Mouse (Mus musculus) heart, embryonic 13.5 days (tissue): ENCODE results near the gene Immp1l. TPM values are rescaled to one million over a fixed set of nuclear protein-coding genes. Genes with fewer than 3 reads are reported as not detected.
A peak's percentile ranks its signal among the peaks of the same experiment; 100 is the strongest.

ENCODE experiments used
- ATAC-seq: fragments of 200-750 bp; cut with Nextera tagmentation; 2 replicates; pipeline ENCODE4 v1.8.0; 2017; ENCODE audit warnings: moderate TSS enrichment; ENCODE audit not compliant: insufficient number of reproducible peaks, low FRiP score, low TSS enrichment; ENCODE audit errors: extremely low read depth
- H3K27ac ChIP-seq: fragments of 300-500 bp; sonication (generic); replicated peaks from 2 replicates; pipeline ENCODE4 v1.5.1; 2015; ENCODE audit warnings: moderate library complexity, mild to moderate bottlenecking, inconsistent platforms
- H3K27me3 ChIP-seq: fragments of 300-500 bp; sonication (generic); replicated peaks from 2 replicates; pipeline ENCODE4 v1.6.1; 2015; ENCODE audit warnings: mild to moderate bottlenecking, inconsistent platforms
- H3K36me3 ChIP-seq: fragments of 300-500 bp; sonication (generic); 2 replicates; pipeline ENCODE4 v1.6.1; 2015; ENCODE audit warnings: mild to moderate bottlenecking, inconsistent platforms
- H3K4me1 ChIP-seq: fragments of 300-500 bp; sonication (generic); 2 replicates; pipeline ENCODE4 v1.6.1; 2015; ENCODE audit warnings: inconsistent platforms
- H3K4me2 ChIP-seq: fragments of 300-500 bp; sonication (generic); 2 replicates; pipeline ENCODE4 v1.6.1; 2015; ENCODE audit warnings: inconsistent platforms, mild to moderate bottlenecking, moderate library complexity
- H3K4me3 ChIP-seq: fragments of 300-500 bp; sonication (generic); 2 replicates; pipeline ENCODE4 v1.5.1; 2015; ENCODE audit warnings: moderate library complexity, mild to moderate bottlenecking, inconsistent platforms
- H3K9ac ChIP-seq: fragments of 300-500 bp; sonication (generic); 2 replicates; pipeline ENCODE4 v1.6.1; 2015; ENCODE audit warnings: inconsistent platforms, mild to moderate bottlenecking, moderate library complexity
- H3K9me3 ChIP-seq: fragments of 300-500 bp; sonication (generic); 2 replicates; pipeline ENCODE4 v1.6.1; 2016; ENCODE audit warnings: inconsistent platforms
- WGBS: fragments of 180-500 bp; shearing (Covaris S2); methylation state at CpG from one replicate; pipeline ENCODE4 v1.1.7; 2015; ENCODE audit warnings: mixed read lengths; 5-methylcytosine and 5-hydroxymethylcytosine counted together
- polyA plus RNA-seq: library from polyadenylated mRNA; unstranded; fragments of >200 nt; fragmentation: Nextera tagmentation; extraction: Ambion mirVana; gene quantifications from 2 replicates; pipeline ENCODE4 v1.2.1, GENCODE M21; 2015

The Immp1l gene
- polyA plus RNA-seq, 1 experiment from 2014 or later: 108 TPM

DNA sequence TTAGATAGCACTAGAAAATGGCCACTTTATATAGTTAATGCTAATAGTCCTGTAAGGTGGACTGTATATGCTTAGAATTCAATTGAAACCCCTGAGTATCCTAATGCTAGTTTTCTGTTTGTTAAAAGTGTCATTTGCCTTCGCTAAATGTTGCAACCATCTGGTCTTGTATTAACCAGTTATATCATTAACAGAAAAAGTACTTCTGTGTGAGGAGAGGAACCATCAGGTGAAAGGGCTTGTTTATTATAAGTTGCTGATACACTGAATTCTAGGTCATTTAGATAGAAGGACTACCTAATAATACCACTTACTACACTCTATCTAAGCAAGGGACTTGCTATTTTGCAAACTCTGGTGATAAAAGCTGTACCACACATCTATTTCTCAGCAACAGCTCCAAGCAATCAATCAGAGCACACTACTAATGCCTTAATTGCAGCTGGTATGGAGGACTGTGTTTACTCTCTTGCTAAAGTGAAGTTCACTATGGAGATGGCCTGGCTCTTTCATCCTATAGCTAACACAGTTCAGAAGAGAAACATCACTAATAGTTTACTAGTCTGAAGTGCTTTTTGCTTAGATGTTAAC, 47.0 kb downstream of the Immp1l start:
- Histone ChIP-seq H3K4me3 (no peak overlapping the region), H3K4me2 (no peak overlapping the region), H3K27ac (no peak overlapping the region), H3K4me1 (peaks cover 12% of the 10 kb centered on the region), H3K27me3 (no peaks in the 10 kb centered on the region), H3K9me3 (no peaks in the 10 kb centered on the region), H3K36me3 (no peaks in the 10 kb centered on the region), H3K9ac (no peak overlapping the region)
- WGBS: 91% methylated on average over 1 of the region's 1 CpGs
- ATAC-seq: no peak

DNA sequence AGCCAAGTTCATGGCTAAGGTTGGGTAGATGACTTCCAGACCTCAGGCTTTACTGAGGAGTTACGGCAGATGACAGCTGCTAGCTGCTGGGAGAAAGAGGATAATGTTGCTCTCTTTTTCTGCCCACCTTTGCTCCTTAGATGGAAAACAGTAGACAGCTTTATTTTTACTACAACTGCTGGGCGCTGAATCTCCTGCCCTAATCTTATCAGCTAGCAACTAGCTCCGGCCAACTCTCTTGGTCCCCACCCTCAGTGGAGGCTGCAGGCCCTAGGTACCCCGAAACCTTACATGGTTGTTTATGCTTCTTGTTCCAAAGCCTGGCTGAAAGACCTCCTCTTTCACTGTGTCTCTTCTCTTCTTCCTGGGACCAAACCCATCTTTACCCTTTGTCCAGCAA, 49.4 kb downstream of the Immp1l start:
- ATAC-seq: no peak
- 26% methylated on average over 4 of the region's 4 CpGs for WGBS
- H3K27ac ChIP-seq: no peak overlapping the region

DNA sequence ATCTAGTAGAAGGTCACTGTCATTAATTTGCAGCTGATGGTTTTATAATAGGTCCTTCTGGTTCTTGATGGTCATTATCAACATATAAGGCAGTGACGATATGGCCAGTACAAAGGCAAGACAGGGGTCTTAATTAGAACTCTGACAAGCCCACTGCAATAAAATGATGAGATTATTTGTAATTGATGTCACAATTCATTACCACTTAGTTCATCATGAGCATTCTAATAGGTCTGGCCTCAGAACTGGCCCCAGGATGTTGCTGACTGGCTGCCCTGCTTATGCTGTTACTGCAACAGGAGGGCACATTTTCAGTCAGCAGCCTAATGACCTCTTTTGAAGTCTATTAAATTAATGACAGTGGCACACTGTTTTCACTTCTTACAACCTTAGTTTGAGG, 59.0 kb downstream of the Immp1l start:
- Histone ChIP-seq H3K36me3 (peaks cover 42% of the 10 kb centered on the region), H3K4me3 (no peak overlapping the region), H3K27ac (no peak overlapping the region), H3K4me1 (no peaks in the 10 kb centered on the region), H3K4me2 (no peak overlapping the region), H3K9ac (no peak overlapping the region), H3K27me3 (no peaks in the 10 kb centered on the region), H3K9me3 (no peaks in the 10 kb centered on the region)
- ATAC-seq: no peak
- WGBS: 91% methylated on average over 1 of the region's 1 CpGs

More for the DNA sequence above, 49.4 kb downstream of the Immp1l start:
- Histone ChIP-seq H3K4me3 (no peak overlapping the region), H3K4me2 (no peak overlapping the region), H3K27me3 (no peaks in the 10 kb centered on the region), H3K36me3 (0 out of 2 replicates have a peak, but pooled peaks cover 9% of the 10 kb centered on the region), H3K4me1 (peaks cover 16% of the 10 kb centered on the region), H3K9me3 (no peaks in the 10 kb centered on the region), H3K9ac (no peak overlapping the region)

DNA sequence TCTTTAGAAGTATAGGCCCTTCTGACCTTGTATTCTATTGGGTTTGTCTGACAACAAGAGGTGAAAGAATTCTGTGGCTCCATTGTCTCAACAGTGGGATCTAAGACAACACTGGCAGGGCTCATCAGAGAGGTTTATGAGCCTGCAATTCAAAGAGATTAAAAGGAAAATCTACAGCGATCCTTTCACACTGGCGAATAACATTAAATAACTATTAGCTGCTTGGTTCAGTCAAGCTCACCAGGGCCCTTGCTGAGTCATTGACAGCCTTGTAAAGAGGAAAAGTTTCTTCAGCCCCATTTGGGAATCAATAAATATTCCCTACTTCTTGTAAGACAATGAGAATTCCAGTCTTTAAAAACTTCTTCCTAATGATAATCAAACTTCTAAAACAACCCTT, 69.5 kb downstream of the Immp1l start:
- Histone ChIP-seq H3K9me3 (no peaks in the 10 kb centered on the region), H3K4me1 (no peaks in the 10 kb centered on the region; the same call in 1 of the 2 replicates), H3K27me3 (no peaks in the 10 kb centered on the region), H3K4me2 (no peak overlapping the region), H3K9ac (no peak overlapping the region), H3K36me3 (peaks cover 14% of the 10 kb centered on the region), H3K27ac (no peak overlapping the region), H3K4me3 (no peak overlapping the region)
- WGBS: 48% methylated on average over 2 of the region's 2 CpGs
- no peak for ATAC-seq

DNA sequence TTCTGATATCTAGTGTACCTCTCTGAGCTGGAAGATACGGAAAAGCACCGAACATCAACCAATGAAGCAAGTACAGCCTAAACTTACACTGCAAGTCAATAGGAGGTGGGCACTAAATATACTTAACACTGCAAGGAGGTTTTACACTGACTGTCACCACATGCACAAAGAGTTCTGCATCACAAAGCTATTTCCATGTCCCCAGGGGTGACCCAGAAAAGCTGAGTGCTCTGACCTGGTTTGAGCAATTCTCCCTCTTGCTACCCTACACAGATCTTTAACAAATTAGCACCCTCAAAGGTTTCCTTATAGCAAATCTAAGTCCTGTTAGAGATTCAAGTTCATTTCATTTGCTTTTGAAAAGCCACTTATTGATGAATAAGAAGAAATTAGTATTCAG, 73.6 kb downstream of the Immp1l start:
- Histone ChIP-seq H3K9ac (no peak overlapping the region), H3K36me3 (peaks cover 5% of the 10 kb centered on the region; the same call in 1 of the 2 replicates), H3K27ac (no peak overlapping the region), H3K4me2 (no peak overlapping the region), H3K4me1 (no peaks in the 10 kb centered on the region; the same call in 1 of the 2 replicates), H3K9me3 (no peaks in the 10 kb centered on the region), H3K4me3 (no peak overlapping the region), H3K27me3 (no peaks in the 10 kb centered on the region)
- WGBS: 84% methylated on average over 2 of the region's 2 CpGs
- no peak for ATAC-seq

DNA sequence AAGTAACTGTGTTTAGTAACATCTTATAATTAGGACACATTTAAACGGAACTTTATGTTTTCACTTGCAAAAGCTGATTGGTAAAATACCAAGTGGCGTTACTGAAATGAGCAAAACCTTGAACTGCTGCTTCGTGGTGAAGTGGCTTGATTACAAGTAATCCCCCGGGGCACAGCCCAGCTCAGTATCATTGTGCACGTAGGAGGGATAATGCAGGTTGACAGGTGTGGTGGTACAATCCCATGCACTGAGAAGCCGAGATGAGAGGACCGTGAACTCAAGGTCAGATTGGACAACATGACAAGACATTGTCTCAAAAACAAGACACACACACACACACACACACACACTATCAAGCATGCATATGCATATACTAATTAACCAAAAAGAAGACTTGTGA, 80.8 kb downstream of the Immp1l start:
- 82% methylated on average over 7 of the region's 7 CpGs for WGBS
- Histone ChIP-seq H3K4me1 (no peaks in the 10 kb centered on the region), H3K36me3 (peaks cover 2% of the 10 kb centered on the region; the same call in 1 of the 2 replicates), H3K27me3 (no peaks in the 10 kb centered on the region), H3K9ac (no peak overlapping the region), H3K9me3 (no peaks in the 10 kb centered on the region), H3K4me3 (no peak overlapping the region), H3K4me2 (no peak overlapping the region), H3K27ac (no peak overlapping the region)
- ATAC-seq: no peak

DNA sequence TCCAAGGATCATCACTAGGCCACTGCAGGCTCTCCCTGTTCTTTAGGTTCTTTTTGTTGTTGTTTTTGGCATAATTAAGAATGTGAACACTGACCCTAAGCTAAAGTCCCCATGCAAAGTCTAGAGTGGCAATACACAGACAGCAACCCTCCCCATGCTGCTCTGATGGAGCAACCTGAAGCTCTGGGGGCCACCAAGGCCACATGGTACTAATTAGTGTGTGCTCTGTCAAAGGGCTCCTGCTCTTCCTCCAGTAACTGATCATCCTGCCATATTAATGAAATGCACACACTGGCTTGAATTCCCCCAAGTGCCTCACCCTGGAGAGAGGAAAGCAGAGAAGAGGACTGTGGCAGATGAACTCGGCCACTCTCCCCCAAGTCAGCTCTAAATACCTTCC, 82.7 kb downstream of the Immp1l start:
- ATAC-seq: no peak
- no peaks in the 10 kb centered on the region for H3K9me3 ChIP-seq
- H3K4me3 ChIP-seq: no peak overlapping the region
- H3K36me3 ChIP-seq: no peaks in the 10 kb centered on the region
- 52% methylated on average over 1 of the region's 1 CpGs for WGBS
- H3K27me3 ChIP-seq: no peaks in the 10 kb centered on the region
- H3K9ac ChIP-seq: no peak overlapping the region
- H3K27ac ChIP-seq: no peak overlapping the region
- H3K4me1 ChIP-seq: no peaks in the 10 kb centered on the region
- H3K4me2 ChIP-seq: no peak overlapping the region

DNA sequence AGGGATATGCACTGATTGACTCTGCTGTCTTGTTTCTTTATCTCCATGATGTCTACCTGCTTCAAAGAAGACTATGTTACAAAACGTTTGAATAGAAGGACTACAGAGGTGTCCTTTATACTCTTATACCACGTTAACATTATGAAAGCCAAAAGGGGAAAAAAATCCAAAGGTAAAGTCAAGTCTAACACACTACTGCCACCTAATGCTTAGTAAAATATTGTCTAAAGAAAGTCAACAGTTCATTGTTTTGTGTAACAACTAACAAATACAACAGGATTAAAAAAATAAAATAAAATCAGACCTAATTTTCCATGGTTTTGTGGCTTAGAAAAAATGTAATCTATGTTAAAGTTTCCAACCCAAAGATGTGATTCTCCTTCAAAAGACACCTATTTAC, 83.6 kb downstream of the Immp1l start:
- Histone ChIP-seq H3K27me3 (no peaks in the 10 kb centered on the region), H3K9me3 (no peaks in the 10 kb centered on the region), H3K27ac (no peak overlapping the region), H3K9ac (no peak overlapping the region), H3K4me3 (no peak overlapping the region), H3K4me1 (no peaks in the 10 kb centered on the region), H3K36me3 (no peaks in the 10 kb centered on the region), H3K4me2 (no peak overlapping the region)
- 28% methylated on average over 2 of the region's 2 CpGs for WGBS
- ATAC-seq: no peak

DNA sequence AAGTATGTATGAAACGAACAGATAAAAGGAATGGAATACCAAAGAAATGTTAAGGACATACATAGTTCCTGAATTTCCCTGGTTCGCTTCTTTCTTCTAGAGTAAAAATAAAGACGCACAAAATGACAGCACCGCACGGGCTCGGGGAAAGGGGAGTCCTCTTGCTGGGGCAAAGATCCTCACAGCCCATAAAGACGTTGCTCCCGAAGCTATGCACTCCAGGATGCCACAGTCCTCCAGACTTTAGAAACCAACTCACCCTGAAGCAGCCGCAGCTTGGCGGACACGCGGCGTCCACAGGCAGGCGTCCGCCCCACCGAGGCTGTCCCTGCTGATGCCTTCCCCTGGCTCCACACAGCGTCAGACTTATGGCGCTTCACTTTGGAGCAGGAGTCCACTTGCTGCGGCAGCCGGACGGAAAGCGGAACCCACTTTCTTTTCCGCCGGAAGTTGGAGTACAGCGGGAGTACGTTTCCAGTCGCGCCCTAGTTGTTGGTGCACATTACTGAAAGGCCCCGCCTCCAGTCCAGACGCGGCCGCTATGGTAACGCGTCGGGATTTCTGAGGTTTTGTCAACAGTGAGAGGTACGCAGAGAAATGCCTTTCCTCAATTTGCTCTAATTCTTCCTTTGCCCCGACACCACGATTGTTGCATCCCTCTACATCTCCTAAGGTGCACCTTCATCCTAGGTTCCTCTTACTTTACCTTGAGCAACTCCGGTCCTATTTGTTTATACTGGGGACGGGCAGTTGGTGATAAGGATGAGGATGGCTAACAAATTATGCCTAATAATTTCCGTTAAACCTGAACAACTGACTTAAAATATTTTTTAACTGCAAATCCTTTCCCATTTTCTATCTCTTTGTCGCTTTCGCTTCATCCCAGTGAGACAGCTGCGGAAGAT, 98.6 kb downstream of the Immp1l start, which contains the start of gene Dnajc24:
Dnajc24 (minus strand) TSS at position 715 of the 905 bp plus-strand sequence.
- no peaks in the 10 kb centered on the region for H3K9me3 ChIP-seq
- peak within 1 kb of the TSS; percentile 88 for H3K9ac ChIP-seq
- 0 out of 2 replicates have a peak, but pooled peaks cover 6% of the 10 kb centered on the region for H3K27me3 ChIP-seq
- H3K4me3 ChIP-seq: peak within 1 kb of the TSS; percentile 67
- H3K4me2 ChIP-seq: peak within 1 kb of the TSS; percentile 74
- peak within 1 kb of the TSS; percentile 69 for H3K27ac ChIP-seq
- peaks cover 8% of the 10 kb centered on the region for H3K36me3 ChIP-seq
- peaks cover 7% of the 10 kb centered on the region for H3K4me1 ChIP-seq
- WGBS: 2% methylated on average over 44 of the region's 44 CpGs
- peak; percentile 85 for ATAC-seq

DNA sequence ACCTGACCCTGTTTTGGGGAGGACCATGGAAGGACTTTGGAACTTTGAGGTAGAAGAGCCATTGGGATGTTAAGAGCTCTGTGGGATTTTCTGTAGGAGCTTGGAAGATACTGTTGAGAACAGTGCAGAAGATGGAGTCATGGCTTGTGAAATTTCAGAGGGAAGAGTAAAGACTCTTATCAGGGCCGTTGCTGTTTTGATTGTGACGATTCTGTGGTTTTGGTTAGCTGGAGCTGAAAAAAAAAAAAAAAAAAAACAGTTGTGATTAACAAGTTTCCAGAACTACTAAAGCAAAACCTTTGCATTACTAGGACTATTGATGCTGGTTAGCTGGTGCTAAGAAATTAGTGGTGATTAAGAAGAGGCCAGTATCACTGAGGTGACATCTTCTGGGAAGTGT, 104.0 kb downstream of the Immp1l start:
- Histone ChIP-seq H3K27me3 (peaks cover 16% of the 10 kb centered on the region; the same call in 1 of the 2 replicates), H3K27ac (no peak overlapping the region), H3K9ac (no peak overlapping the region), H3K9me3 (no peaks in the 10 kb centered on the region), H3K36me3 (no peaks in the 10 kb centered on the region), H3K4me2 (no peak overlapping the region), H3K4me1 (no peaks in the 10 kb centered on the region), H3K4me3 (no peak overlapping the region)
- WGBS: 46% methylated on average over 2 of the region's 2 CpGs
- ATAC-seq: no peak
